Mouse (Mus musculus): ENCODE measurements around the gene Clta.
A peak's percentile ranks its signal among the peaks of the same experiment; 100 is the strongest.

GRCm38 (mm10) chr4:44072146-44072872, 68.1 kb downstream of the Clta start:
- TF ChIP-seq POLR2A (IDR thresholded peaks at IDR 0.05; ENCODE audit: insufficient read length, low read depth): peak; percentile 84
- TF ChIP-seq E2F4 (IDR thresholded peaks at IDR 0.05; ENCODE audit: insufficient read depth): peak; percentile 15
- TF ChIP-seq USF1 (IDR thresholded peaks at IDR 0.05; ENCODE audit: low read depth): no peak
- TF ChIP-seq TCF12 (IDR thresholded peaks at IDR 0.05; ENCODE audit: insufficient read depth, poor library complexity, severe bottlenecking): no peak
- no peak for TF ChIP-seq MAX (IDR thresholded peaks at IDR 0.05; ENCODE audit: low read depth)
- TF ChIP-seq MYOG (IDR thresholded peaks at IDR 0.05; ENCODE audit: control insufficient read depth in 1 of 3, insufficient read depth in 1 of 3, insufficient read length in 2 of 3, low read depth in 2 of 3): peak in 1 of 3 experiments; percentile 67
- no peak for TF ChIP-seq POLR2AphosphoS2 (IDR thresholded peaks at IDR 0.05; ENCODE audit: insufficient read length, low read depth)
- TF ChIP-seq MYOD1 (IDR thresholded peaks at IDR 0.05; ENCODE audit: control insufficient read depth in 1 of 3, insufficient read length in 2 of 3, low read depth in 2 of 3): peak in 1 of 3 experiments; percentile 27
- TF ChIP-seq TCF3 (IDR thresholded peaks at IDR 0.05; ENCODE audit: insufficient read length, low read depth): no peak
- TF ChIP-seq SRF (IDR thresholded peaks at IDR 0.05; ENCODE audit: control insufficient read depth, insufficient read length, low read depth): peak; percentile 85
- TF ChIP-seq CEBPB (IDR thresholded peaks at IDR 0.05; ENCODE audit: insufficient read depth, poor library complexity, severe bottlenecking): no peak
- TF ChIP-seq REST (IDR thresholded peaks at IDR 0.05; ENCODE audit: insufficient read depth, insufficient read length): no peak
